Mouse (Mus musculus) thymus, adult 2 months (tissue): ENCODE measurements at regions not wholly inside any gene's neighbourhood (a gene's known extent, or its start where the extent isn't known, plus 50 kb on each side); places are given as distances from the start of the nearest gene placed in this dataset.

Source experiments
- DNase-seq: peaks from one replicate; pipeline ENCODE4 v3.0.0; 2021
- H3K27ac ChIP-seq: fragments of 200-500 bp; 2 replicates; pipeline ENCODE4 v1.5.1; 2012; ENCODE audit warnings: low read length, control low read depth; ENCODE audit not compliant: control insufficient read depth, insufficient read depth
- H3K27me3 ChIP-seq: fragments of 200-500 bp; 2 replicates; pipeline ENCODE4 v1.6.1; 2012; ENCODE audit warnings: mild to moderate bottlenecking, low read length, moderate library complexity, mixed read lengths; ENCODE audit not compliant: control insufficient read depth, insufficient read depth
- H3K36me3 ChIP-seq: fragments of 200-500 bp; 2 replicates; pipeline ENCODE4 v1.6.1; 2012; ENCODE audit warnings: mild to moderate bottlenecking, low read length, moderate library complexity; ENCODE audit not compliant: control insufficient read depth, insufficient read depth
- H3K4me1 ChIP-seq: fragments of 200-500 bp; replicated peaks from 2 replicates; pipeline ENCODE4 v1.6.1; 2012; ENCODE audit warnings: low read length; ENCODE audit not compliant: control insufficient read depth, insufficient read depth
- H3K4me3 ChIP-seq: fragments of 200-500 bp; 2 replicates; pipeline ENCODE4 v1.5.1; 2012; ENCODE audit warnings: mild to moderate bottlenecking, low read length, control low read depth, moderate library complexity; ENCODE audit not compliant: control insufficient read depth, insufficient read depth
- CTCF ChIP-seq: fragments of 200-500 bp; IDR thresholded peaks from 2 replicates; pipeline ENCODE4 v1.5.1; 2012; ENCODE audit warnings: mild to moderate bottlenecking, control low read depth, low read length, moderate library complexity, borderline replicate concordance; ENCODE audit not compliant: control insufficient read depth, poor library complexity, insufficient read depth; ENCODE audit errors: extremely low read depth
- POLR2A ChIP-seq: fragments of 200-500 bp; IDR thresholded peaks from 2 replicates; pipeline ENCODE4 v1.6.1; 2012; ENCODE audit warnings: mild to moderate bottlenecking, low read length, control low read depth, moderate library complexity; ENCODE audit not compliant: control insufficient read depth, poor library complexity, insufficient read depth; ENCODE audit errors: extremely low read depth
- WGBS: fragments of 180-500 bp; shearing (Covaris S2); methylation state at CpG from one replicate; pipeline ENCODE4 v1.1.7; 2018; 5-methylcytosine and 5-hydroxymethylcytosine counted together

GRCm38 (mm10) chr2:171487284-171487683 is 556.0 kb downstream of the Cbln4 start:
- Histone ChIP-seq H3K36me3 (no peaks in the 10 kb centered on the region), H3K27me3 (no peaks in the 10 kb centered on the region), H3K4me3 (no peak overlapping the region), H3K27ac (no peak overlapping the region), H3K4me1 (no peaks in the 10 kb centered on the region)
- DNase-seq = no peak
- no peak for TF ChIP-seq CTCF
- no peak for TF ChIP-seq POLR2A
- WGBS = 95% methylated on average over 2 of the region's 2 CpGs

GRCm38 (mm10) chr2:171453241-171453640 is 590.0 kb downstream of the Cbln4 start:
- Histone ChIP-seq H3K36me3 (no peaks in the 10 kb centered on the region), H3K27ac (no peak overlapping the region), H3K4me3 (no peak overlapping the region), H3K4me1 (no peaks in the 10 kb centered on the region), H3K27me3 (no peaks in the 10 kb centered on the region)
- no peak for DNase-seq
- WGBS = 85% methylated on average over 9 of the region's 9 CpGs
- TF ChIP-seq CTCF (no peak), POLR2A (no peak)

GRCm38 (mm10) chr2:171406057-171406456 is 637.2 kb downstream of the Cbln4 start:
- WGBS = 63% methylated on average over 2 of the region's 2 CpGs
- Histone ChIP-seq H3K4me3 (no peak overlapping the region), H3K27me3 (no peaks in the 10 kb centered on the region), H3K36me3 (no peaks in the 10 kb centered on the region), H3K27ac (no peak overlapping the region), H3K4me1 (no peaks in the 10 kb centered on the region)
- no peak for TF ChIP-seq POLR2A
- no peak for TF ChIP-seq CTCF
- DNase-seq = no peak

- no peaks in the 10 kb centered on the region for H3K4me1 ChIP-seq
- no peak overlapping the region for H3K4me3 ChIP-seq
- no peaks in the 10 kb centered on the region for H3K27me3 ChIP-seq
- H3K36me3 ChIP-seq = no peaks in the 10 kb centered on the region
- H3K27ac ChIP-seq = no peak overlapping the region
- no peak for TF ChIP-seq CTCF
- no peak for TF ChIP-seq POLR2A
- DNase-seq = no peak
- 75% methylated on average over 1 of the region's 1 CpGs for WGBS
Measured at GRCm38 (mm10) chr2:171388936-171389335, 654.3 kb downstream of the Cbln4 start.

- Histone ChIP-seq H3K27ac (no peak overlapping the region), H3K4me3 (no peak overlapping the region), H3K27me3 (no peaks in the 10 kb centered on the region), H3K36me3 (no peaks in the 10 kb centered on the region), H3K4me1 (no peaks in the 10 kb centered on the region)
- DNase-seq = no peak
- 82% methylated on average over 1 of the region's 1 CpGs for WGBS
- TF ChIP-seq POLR2A = no peak
- no peak for TF ChIP-seq CTCF
Measured at GRCm38 (mm10) chr2:171373457-171373856, 641.9 kb downstream of the Dok5 start.

GRCm38 (mm10) chr2:171373016-171373415 is 641.4 kb downstream of the Dok5 start:
- no peaks in the 10 kb centered on the region for H3K36me3 ChIP-seq
- no peak overlapping the region for H3K4me3 ChIP-seq
- H3K27ac ChIP-seq = no peak overlapping the region
- DNase-seq = no peak
- 96% methylated on average over 7 of the region's 7 CpGs for WGBS
- TF ChIP-seq CTCF = no peak
- no peak for TF ChIP-seq POLR2A
- no peaks in the 10 kb centered on the region for H3K27me3 ChIP-seq
- no peaks in the 10 kb centered on the region for H3K4me1 ChIP-seq

GRCm38 (mm10) chr2:171371751-171372150 is 640.1 kb downstream of the Dok5 start:
- no peak for TF ChIP-seq CTCF
- TF ChIP-seq POLR2A = no peak
- 63% methylated on average over 5 of the region's 5 CpGs for WGBS
- Histone ChIP-seq H3K4me3 (no peak overlapping the region), H3K27me3 (no peaks in the 10 kb centered on the region), H3K27ac (no peak overlapping the region), H3K36me3 (no peaks in the 10 kb centered on the region), H3K4me1 (no peaks in the 10 kb centered on the region)
- no peak for DNase-seq
